Mouse (Mus musculus) cerebellum, postnatal 4 days (tissue): ENCODE measurements at regions not wholly inside any gene's neighbourhood (a gene's known extent, or its start where the extent isn't known, plus 50 kb on each side); places are given as distances from the start of the nearest gene placed in this dataset.

Source experiments
- DNase-seq, 2 experiments: peaks; one replicate each; pipeline ENCODE4 v3.0.0; 2022; ENCODE audit warnings: low spot score in 2 of 2, mixed read lengths in 1 of 2

DNA sequence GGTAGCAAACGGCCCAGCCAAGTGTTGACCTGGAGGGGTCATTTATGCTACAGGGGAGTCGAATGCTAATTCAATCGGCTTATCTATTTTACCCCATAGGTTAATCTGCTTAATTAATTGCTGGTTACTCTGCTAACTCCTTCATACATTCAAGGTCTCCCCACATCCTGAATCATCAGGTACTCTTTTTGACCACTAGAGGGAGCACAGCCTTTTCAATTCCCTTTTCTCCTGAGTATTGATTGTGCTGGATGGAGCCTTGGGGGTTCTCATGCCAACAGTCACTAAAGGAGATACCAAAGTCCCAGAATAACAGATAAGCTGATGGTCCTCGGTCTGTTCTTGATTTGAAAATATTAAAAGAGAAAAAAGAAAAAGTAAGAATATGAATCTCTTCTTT lies 126.8 kb downstream of the Polr2m start:
- no peak for DNase-seq

- DNase-seq: no peak
These were observed 130.0 kb downstream of the Polr2m start for GRCm38 (mm10) chr9:71355721-71356120.
